Mouse (Mus musculus): ENCODE measurements around the gene Gm40193.

GRCm38 (mm10) chr11:70582196-70582595 lies 49.5 kb upstream of the Gm40193 start:
- no peak for TF ChIP-seq CTCF (IDR thresholded peaks at IDR 0.05; ENCODE audit: control insufficient read depth, insufficient read depth, insufficient read length)
- TF ChIP-seq CEBPB (IDR thresholded peaks at IDR 0.05; ENCODE audit: low read depth), result no peak
